22 mouse cellular contexts compared by ENCODE assay signal in genomic region chr16:96400046-96400445, GRCm38 (mm10). TPM values are rescaled to one million over a fixed set of nuclear protein-coding genes. Genes with fewer than 3 reads are reported as not detected.
DNase-seq lines count a peak whose midpoint lies in the region; ATAC-seq lines count a peak whose summit lies in the region.
"Had no signal": no experiment of that assay in that cellular context is flagged by ENCODE, and none has a peak within 500 bp of the region (broad histone marks: within the 10 kb centered on the region; RNA-seq: fewer than 3 reads in every experiment).

No protein-coding gene starts in this region.

- H3K27me3 ChIP-seq in heart, embryonic 10.5 days (ENCODE audit: insufficient read depth, poor library complexity, severe bottlenecking): no peaks in the 10 kb centered on the region
- H3K27me3 ChIP-seq in midbrain, embryonic 14.5 days (ENCODE audit: control insufficient read depth, insufficient read depth, low read length): no peaks in the 10 kb centered on the region
- no peaks in the 10 kb centered on the region for H3K27me3 ChIP-seq in midbrain, embryonic 13.5 days
- H3K27me3 ChIP-seq in embryonic facial prominence, embryonic 10.5 days (replicated peaks; ENCODE audit: low read depth, poor library complexity, severe bottlenecking): no peaks in the 10 kb centered on the region
- H3K27me3 ChIP-seq: hindbrain, embryonic 15.5 days; limb, embryonic 15.5 days; liver, embryonic 15.5 days; midbrain, embryonic 12.5 days had no signal

- H3K4me3 ChIP-seq in heart, embryonic 10.5 days: no peak overlapping the region
- H3K4me3 ChIP-seq in midbrain, embryonic 14.5 days (replicated peaks; ENCODE audit: low read depth, low read length): no peak overlapping the region
- no peak overlapping the region for H3K4me3 ChIP-seq in midbrain, embryonic 13.5 days (replicated peaks)
- H3K4me3 ChIP-seq in embryonic facial prominence, embryonic 10.5 days: no peak overlapping the region
- H3K4me3 ChIP-seq: hindbrain, embryonic 15.5 days; limb, embryonic 15.5 days; liver, embryonic 15.5 days; midbrain, embryonic 12.5 days had no signal

- H3K36me3 ChIP-seq in heart, embryonic 10.5 days: no peaks in the 10 kb centered on the region
- no peaks in the 10 kb centered on the region for H3K36me3 ChIP-seq in midbrain, embryonic 14.5 days (ENCODE audit: control insufficient read depth, insufficient read depth, low read length)
- H3K36me3 ChIP-seq in midbrain, embryonic 13.5 days: no peaks in the 10 kb centered on the region
- no peaks in the 10 kb centered on the region for H3K36me3 ChIP-seq in embryonic facial prominence, embryonic 10.5 days (replicated peaks)
- H3K36me3 ChIP-seq: hindbrain, embryonic 15.5 days; limb, embryonic 15.5 days; liver, embryonic 15.5 days; midbrain, embryonic 12.5 days had no signal

- ATAC-seq in midbrain, embryonic 14.5 days (ENCODE audit: low FRiP score, low TSS enrichment): no peak
- ATAC-seq in midbrain, embryonic 13.5 days: no peak
- ATAC-seq: intestine, postnatal 0 days had no signal

- 62% methylated on average over 4 of the region's 4 CpGs for WGBS in heart, embryonic 10.5 days
- 77% methylated on average over 4 of the region's 4 CpGs for WGBS in midbrain, embryonic 14.5 days
- 69% methylated on average over 4 of the region's 4 CpGs for WGBS in midbrain, embryonic 13.5 days
- 78% methylated on average over 4 of the region's 4 CpGs for WGBS in embryonic facial prominence, embryonic 10.5 days

- H3K4me2 ChIP-seq in midbrain, embryonic 14.5 days (ENCODE audit: low read length): no peak overlapping the region
- no peak overlapping the region for H3K4me2 ChIP-seq in midbrain, embryonic 13.5 days (replicated peaks)
- H3K4me2 ChIP-seq: heart, embryonic 11.5 days; hindbrain, embryonic 15.5 days; limb, embryonic 15.5 days; liver, embryonic 15.5 days; midbrain, embryonic 12.5 days had no signal

- no peak for DNase-seq in heart, embryonic 10.5 days (ENCODE audit: low spot score)
- no peak for DNase-seq in heart, postnatal 10 days
- no peak for DNase-seq in midbrain, embryonic 14.5 days
- no peak for DNase-seq in embryonic facial prominence, embryonic 10.5 days (ENCODE audit: low spot score)
- peak; percentile 35 to 38 for DNase-seq in layer of hippocampus, postnatal 10 days (ENCODE audit: low spot score in 2 of 2)
- DNase-seq in cerebellum, adult 11-12 months: no peak
- DNase-seq: cerebellum, adult 9-11 months; gastrocnemius, postnatal 36 days; right cerebral cortex, adult 18-20 months; thymus, postnatal 14 days had no signal

- intact Hi-C loops in heart, postnatal 10 days (cut with DNase I): no loop called here

- H3K4me1 ChIP-seq in heart, embryonic 10.5 days: peaks cover 24% of the 10 kb centered on the region
- no peaks in the 10 kb centered on the region for H3K4me1 ChIP-seq in midbrain, embryonic 14.5 days (ENCODE audit: control insufficient read depth, insufficient read depth, low read length)
- H3K4me1 ChIP-seq in midbrain, embryonic 13.5 days (replicated peaks): no peaks in the 10 kb centered on the region
- H3K4me1 ChIP-seq in embryonic facial prominence, embryonic 10.5 days: peaks cover 11% of the 10 kb centered on the region
- H3K4me1 ChIP-seq: limb, embryonic 15.5 days; liver, embryonic 15.5 days; midbrain, embryonic 12.5 days had no signal

- peak overlapping the region; percentile 57 for H3K27ac ChIP-seq in heart, embryonic 10.5 days
- 0 out of 2 replicates have a peak overlapping the region, but pooled peaks have one; percentile 3 for H3K27ac ChIP-seq in midbrain, embryonic 14.5 days (replicated peaks; ENCODE audit: low read depth, low read length)
- no peak overlapping the region for H3K27ac ChIP-seq in midbrain, embryonic 13.5 days
- 0 out of 2 replicates have a peak overlapping the region, but pooled peaks have one; percentile 35 for H3K27ac ChIP-seq in embryonic facial prominence, embryonic 10.5 days (replicated peaks)
- H3K27ac ChIP-seq: hindbrain, embryonic 15.5 days; limb, embryonic 15.5 days; liver, embryonic 15.5 days; macrophage; midbrain, embryonic 12.5 days had no signal

- no peaks in the 10 kb centered on the region for H3K9me3 ChIP-seq in heart, embryonic 10.5 days
- no peaks in the 10 kb centered on the region for H3K9me3 ChIP-seq in midbrain, embryonic 14.5 days (ENCODE audit: control insufficient read depth, low read length)
- H3K9me3 ChIP-seq in midbrain, embryonic 13.5 days: no peaks in the 10 kb centered on the region
- no peaks in the 10 kb centered on the region for H3K9me3 ChIP-seq in embryonic facial prominence, embryonic 10.5 days
- H3K9me3 ChIP-seq: hindbrain, embryonic 15.5 days; limb, embryonic 15.5 days; liver, embryonic 15.5 days; midbrain, embryonic 12.5 days had no signal

- H3K9ac ChIP-seq in midbrain, embryonic 14.5 days (replicated peaks; ENCODE audit: low read length): no peak overlapping the region
- no peak overlapping the region for H3K9ac ChIP-seq in midbrain, embryonic 13.5 days (replicated peaks)
- H3K9ac ChIP-seq: hindbrain, embryonic 15.5 days; limb, embryonic 15.5 days; liver, embryonic 15.5 days; midbrain, embryonic 12.5 days had no signal

RNA-seq across cellular contexts. Expression of gene Itgb2l, which starts 43.4 kb away (rescaled TPM):
- polyA plus RNA-seq in heart, embryonic 10.5 days (2016; fragmentation: Nextera tagmentation; extraction: Ambion mirVana): not detected in 2 replicates
- total RNA-seq in heart, postnatal 10 days (2021): not detected
- polyA plus RNA-seq in midbrain, embryonic 14.5 days (2014; fragmentation: Nextera tagmentation; extraction: Ambion mirVana): not detected in 2 replicates
- polyA plus RNA-seq in midbrain, embryonic 13.5 days (2015; fragmentation: Nextera tagmentation; extraction: Ambion mirVana): 0.12 TPM in 1 of 2 replicates, not detected in the other
- not detected in 2 replicates for polyA plus RNA-seq in embryonic facial prominence, embryonic 10.5 days (2016; fragmentation: Nextera tagmentation; extraction: Ambion mirVana)
- under 1 TPM in 1 of 2 experiments, not detected in 1; 0.25 TPM for total RNA-seq in layer of hippocampus, postnatal 10 days (2021)
- total RNA-seq: adrenal gland, adult 18-20 months; gastrocnemius, postnatal 36 days; heart, postnatal 25 days; left cerebral cortex, postnatal 25 days had no signal
- polyA plus RNA-seq: midbrain, embryonic 12.5 days; testis, adult 2 months had no signal

Comparison
In these comparisons a context has a peak if more than half of its experiments do, and no peak if none do; other contexts are left out.
1. DNase-seq: peak in layer of hippocampus, postnatal 10 days (2 of 2); none in heart, embryonic 10.5 days (single experiment), heart, postnatal 10 days (0 of 2), midbrain, embryonic 14.5 days (single experiment), embryonic facial prominence, embryonic 10.5 days (single experiment) and cerebellum, adult 11-12 months (single experiment).